Mouse (Mus musculus) liver, postnatal 0 days (tissue): ENCODE measurements around the gene Msi2. TPM values are rescaled to one million over a fixed set of nuclear protein-coding genes. Genes with fewer than 3 reads are reported as not detected.
A peak's percentile ranks its signal among the peaks of the same experiment; 100 is the strongest.

Experiments
- ATAC-seq: fragments of 200-750 bp; cut with Nextera tagmentation; 2 replicates; pipeline ENCODE4 v1.8.0; 2017; ENCODE audit warnings: mild to moderate bottlenecking, moderate library complexity
- DNase-seq: peaks from one replicate; pipeline ENCODE4 v3.0.0-alpha.2; 2016
- H3K27ac ChIP-seq: fragments of 300-500 bp; sonication (generic); 2 replicates; pipeline ENCODE4 v1.5.1; 2014; ENCODE audit warnings: antibody characterized with exemption, moderate library complexity, mild to moderate bottlenecking, low read depth
- H3K27me3 ChIP-seq: fragments of 300-500 bp; sonication (generic); 2 replicates; pipeline ENCODE4 v1.6.1; 2014; ENCODE audit warnings: low read length, control low read depth, mixed read lengths; ENCODE audit not compliant: insufficient read depth
- H3K36me3 ChIP-seq: fragments of 300-500 bp; sonication (generic); replicated peaks from 2 replicates; pipeline ENCODE4 v1.6.1; 2014; ENCODE audit warnings: mild to moderate bottlenecking, control low read depth, low read length, moderate library complexity, mixed read lengths; ENCODE audit not compliant: insufficient read depth
- H3K4me1 ChIP-seq: fragments of 300-500 bp; sonication (generic); 2 replicates; pipeline ENCODE4 v1.6.1; 2014; ENCODE audit warnings: antibody characterized with exemption, mild to moderate bottlenecking, control low read depth; ENCODE audit not compliant: insufficient read depth
- H3K4me2 ChIP-seq: fragments of 300-500 bp; sonication (generic); 2 replicates; pipeline ENCODE4 v1.6.1; 2014; ENCODE audit warnings: low read depth, mild to moderate bottlenecking, low read length, moderate library complexity, mixed read lengths
- H3K4me3 ChIP-seq: fragments of 300-500 bp; sonication (generic); 2 replicates; pipeline ENCODE4 v1.5.1; 2014; ENCODE audit warnings: low read depth, low read length
- H3K9ac ChIP-seq: fragments of 300-500 bp; sonication (generic); replicated peaks from 2 replicates; pipeline ENCODE4 v1.6.1; 2014; ENCODE audit warnings: mild to moderate bottlenecking, moderate library complexity
- H3K9me3 ChIP-seq: fragments of 300-500 bp; sonication (generic); 2 replicates; pipeline ENCODE4 v1.6.1; 2016; ENCODE audit warnings: mild to moderate bottlenecking, control low read depth, low read length, mixed read lengths
- CTCF ChIP-seq: sonication (generic); IDR thresholded peaks from 2 replicates; pipeline ENCODE4 v1.5.1; 2016; ENCODE audit warnings: antibody characterized with exemption, low read depth
- EP300 ChIP-seq: IDR thresholded peaks from 2 replicates; pipeline ENCODE4 v1.6.1; 2016; ENCODE audit warnings: antibody characterized with exemption, low read depth, mild to moderate bottlenecking
- WGBS: fragments of 180-500 bp; shearing (Covaris S2); extraction: QIAGEN DNeasy Blood & Tissue Kit; methylation state at CpG from one replicate; pipeline ENCODE4 v1.1.7; 2014; ENCODE audit not compliant: insufficient replicate concordance; 5-methylcytosine and 5-hydroxymethylcytosine counted together
- polyA plus RNA-seq: library from polyadenylated mRNA; unstranded; fragments of >200 nt; fragmentation: Nextera tagmentation; extraction: Ambion mirVana; gene quantifications from 2 replicates; pipeline ENCODE4 v1.2.1, GENCODE M21; 2015

The Msi2 gene
- polyA plus RNA-seq, 1 experiment from 2014 or later, result 3.7 TPM

DNA sequence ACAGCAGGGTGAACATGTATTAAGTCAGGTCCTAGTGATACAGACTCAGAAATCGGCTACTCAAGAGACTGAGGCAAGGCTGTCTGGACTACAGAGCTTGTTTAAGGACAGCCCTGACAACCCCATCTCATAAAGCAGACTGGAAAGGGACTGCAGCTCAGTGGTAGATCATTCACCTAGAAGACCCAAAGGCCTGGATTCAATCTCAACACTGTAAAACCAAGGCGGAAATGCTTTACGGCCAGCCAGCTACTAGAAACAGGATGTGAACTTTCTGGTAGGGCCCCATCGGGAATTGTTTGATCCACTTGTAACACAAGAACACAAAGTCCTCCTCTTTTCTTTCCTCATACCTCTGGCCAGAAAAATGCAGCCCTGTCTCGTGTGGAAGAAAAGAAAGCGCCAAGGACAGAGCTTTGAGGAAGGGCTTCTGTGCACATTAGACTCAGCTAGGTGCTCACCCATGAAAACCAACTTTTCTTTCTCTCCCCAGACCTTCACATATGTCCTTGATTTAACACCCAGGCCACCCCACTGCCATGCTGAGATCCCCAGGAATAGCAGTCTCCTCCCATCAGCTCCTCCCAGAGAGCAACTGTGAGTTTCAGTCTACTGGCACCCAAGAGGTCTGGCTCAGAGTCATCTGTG, 162.3 kb downstream of the Msi2 start:
- peaks cover 70% of the 10 kb centered on the region for H3K4me1 ChIP-seq
- H3K4me3 ChIP-seq, result no peak overlapping the region
- ATAC-seq (no peak), DNase-seq (no peak)
- H3K4me2 ChIP-seq, result no peak overlapping the region
- TF ChIP-seq EP300 (no peak), CTCF (no peak)
- no peaks in the 10 kb centered on the region for H3K9me3 ChIP-seq
- 34% methylated on average over 6 of the region's 6 CpGs for WGBS
- peak overlapping the region; percentile 67 for H3K27ac ChIP-seq
- H3K9ac ChIP-seq, result 0 out of 2 replicates have a peak overlapping the region, but pooled peaks have one; percentile 3
- H3K36me3 ChIP-seq, result no peaks in the 10 kb centered on the region
- no peaks in the 10 kb centered on the region for H3K27me3 ChIP-seq

DNA sequence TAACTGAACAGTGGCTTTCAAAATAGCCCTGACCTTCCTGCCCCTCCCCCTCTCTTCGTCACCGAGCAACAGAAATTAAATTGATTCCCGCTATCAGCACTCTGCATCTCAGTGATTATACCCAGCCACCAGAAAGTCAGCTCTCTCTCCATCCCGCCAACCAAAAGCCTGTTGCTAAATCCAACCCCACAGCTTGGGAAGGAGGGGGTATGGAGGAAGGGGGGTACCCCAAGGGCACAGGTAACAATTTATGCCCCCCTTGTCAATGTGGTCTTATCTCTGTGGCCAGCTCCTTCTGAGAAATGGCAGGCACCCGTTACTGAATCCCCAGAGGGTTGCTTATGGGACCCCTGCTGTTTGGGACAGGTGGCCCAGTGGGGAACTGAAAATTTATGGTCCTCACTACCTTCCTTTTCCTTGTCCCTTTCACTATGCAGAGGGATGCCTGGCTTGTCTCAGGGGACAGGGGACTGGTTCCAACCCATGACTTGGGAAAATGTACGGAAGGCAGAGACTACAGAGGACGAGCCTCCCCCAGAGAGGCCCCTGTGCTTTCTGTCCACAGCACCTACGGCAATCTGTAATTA, 163.0 kb downstream of the Msi2 start:
- peaks cover 76% of the 10 kb centered on the region for H3K4me1 ChIP-seq
- TF ChIP-seq EP300 (no peak), CTCF (no peak)
- 44% methylated on average over 8 of the region's 8 CpGs for WGBS
- H3K4me2 ChIP-seq, result no peak overlapping the region; the same call in 1 of the 2 replicates
- no peak overlapping the region for H3K4me3 ChIP-seq
- no peaks in the 10 kb centered on the region for H3K36me3 ChIP-seq
- peak overlapping the region; percentile 67; the same call in 1 of the 2 replicates for H3K27ac ChIP-seq
- H3K9me3 ChIP-seq, result no peaks in the 10 kb centered on the region
- 0 out of 2 replicates have a peak overlapping the region, but pooled peaks have one; percentile 3 for H3K9ac ChIP-seq
- no peaks in the 10 kb centered on the region for H3K27me3 ChIP-seq
- DNase-seq (no peak), ATAC-seq (no peak)

- Histone ChIP-seq H3K4me2 (no peak overlapping the region), H3K36me3 (no peaks in the 10 kb centered on the region), H3K4me3 (no peak overlapping the region), H3K9me3 (no peaks in the 10 kb centered on the region), H3K27ac (peak overlapping the region; percentile 24; the same call in 1 of the 2 replicates), H3K27me3 (no peaks in the 10 kb centered on the region), H3K4me1 (peaks cover 65% of the 10 kb centered on the region), H3K9ac (no peak overlapping the region)
- DNase-seq, result no peak
- 0 out of 2 replicates have a peak, but pooled peaks have one; percentile 31 for TF ChIP-seq EP300
- TF ChIP-seq CTCF, result no peak
- WGBS, result 58% methylated on average over 11 of the region's 11 CpGs
- ATAC-seq, result no peak
These were observed 164.6 kb downstream of the Msi2 start for GRCm38 (mm10) chr11:88553521-88554310.

GRCm38 (mm10) chr11:88552987-88553386, 165.3 kb downstream of the Msi2 start:
- 59% methylated on average over 8 of the region's 8 CpGs for WGBS
- Histone ChIP-seq H3K27me3 (no peaks in the 10 kb centered on the region), H3K27ac (no peak overlapping the region), H3K4me1 (peaks cover 57% of the 10 kb centered on the region), H3K9ac (no peak overlapping the region), H3K4me3 (no peak overlapping the region), H3K9me3 (no peaks in the 10 kb centered on the region), H3K36me3 (no peaks in the 10 kb centered on the region), H3K4me2 (no peak overlapping the region)
- ATAC-seq, result peak; percentile 46
- DNase-seq, result peak; percentile 70
- TF ChIP-seq CTCF (peak; percentile 79), EP300 (no peak)

GRCm38 (mm10) chr11:88552385-88552784, 165.9 kb downstream of the Msi2 start:
- ATAC-seq (no peak), DNase-seq (no peak)
- H3K27ac ChIP-seq, result no peak overlapping the region
- no peak overlapping the region for H3K4me3 ChIP-seq
- no peaks in the 10 kb centered on the region for H3K36me3 ChIP-seq
- no peak overlapping the region for H3K9ac ChIP-seq
- TF ChIP-seq EP300, result no peak
- WGBS, result 76% methylated on average over 6 of the region's 6 CpGs
- H3K4me1 ChIP-seq, result peaks cover 51% of the 10 kb centered on the region
- H3K4me2 ChIP-seq, result no peak overlapping the region
- H3K27me3 ChIP-seq, result no peaks in the 10 kb centered on the region
- H3K9me3 ChIP-seq, result no peaks in the 10 kb centered on the region

DNA sequence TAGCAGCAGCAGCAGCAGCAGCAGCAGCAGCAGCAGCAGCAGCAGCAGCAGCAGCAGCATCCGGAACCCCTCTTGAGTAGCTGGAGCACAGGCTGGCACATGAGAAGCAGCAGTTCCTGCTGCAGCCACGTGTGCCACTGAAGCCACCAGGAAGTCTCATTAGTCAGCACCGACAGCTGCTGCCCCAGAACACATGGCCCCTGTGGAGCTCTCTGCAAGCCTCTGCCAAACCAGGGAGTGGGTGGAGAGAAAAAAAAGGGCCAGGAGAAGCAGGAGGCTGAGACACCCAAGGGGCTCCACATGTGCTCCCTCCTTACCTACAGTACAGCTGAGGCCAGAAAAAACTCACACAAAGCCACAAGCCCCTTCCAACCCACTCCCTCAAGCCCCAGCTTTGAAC, 167.3 kb downstream of the Msi2 start:
- peak; percentile 46 for DNase-seq
- WGBS, result 12% methylated on average over 3 of the region's 3 CpGs
- Histone ChIP-seq H3K27ac (no peak overlapping the region; the same call in 1 of the 2 replicates), H3K9me3 (no peaks in the 10 kb centered on the region), H3K4me3 (no peak overlapping the region), H3K4me1 (peaks cover 42% of the 10 kb centered on the region), H3K4me2 (no peak overlapping the region), H3K27me3 (no peaks in the 10 kb centered on the region), H3K9ac (peak overlapping the region; percentile 21; the same call in 1 of the 2 replicates), H3K36me3 (no peaks in the 10 kb centered on the region)
- TF ChIP-seq CTCF (no peak), EP300 (no peak)
- no peak; the same call in 1 of the 2 replicates for ATAC-seq
